Mouse (Mus musculus) erythroblast, adult 5-6 weeks (primary cell): Measurements from ENCODE around the gene Acap2. TPM values are rescaled to one million over a fixed set of nuclear protein-coding genes. Genes with fewer than 3 reads are reported as not detected.

Experiments used
- ATAC-seq: replicated peaks from 2 replicates; pipeline ENCODE4 v1.8.0; 2016; ENCODE audit warnings: moderate number of reproducible peaks, mild to moderate bottlenecking, moderate TSS enrichment, inconsistent platforms; ENCODE audit not compliant: poor library complexity, low FRiP score, severe bottlenecking
- total RNA-seq, 2 experiments: library from RNA; stranded (forward) in 1 of 2; stranded (reverse) in 1 of 2; fragments of 150-400 nt in 1 of 2; fragments of 200-764, 138-1000 nt in 1 of 2; gene quantifications; 2 replicates each; pipeline versions ENCODE4 v1.2.3 to v1.2.4; 2015 to 2017; ENCODE audit warnings: low replicate concordance in 2 of 2

The Acap2 gene
- total RNA-seq, 2 experiments from 2014 or later: 6.9 to 23.1 TPM

- no peak for ATAC-seq
Measured at GRCm38 (mm10) chr16:31209911-31210310, 8.9 kb upstream of the Acap2 start.

GRCm38 (mm10) chr16:31205726-31206125, 4.7 kb upstream of the Acap2 start:
- no peak for ATAC-seq

- no peak for ATAC-seq
Measured at GRCm38 (mm10) chr16:31205187-31205586, 4.1 kb upstream of the Acap2 start.

- no peak for ATAC-seq
Measured at GRCm38 (mm10) chr16:31204216-31204615, 3.2 kb upstream of the Acap2 start.

GRCm38 (mm10) chr16:31201704-31202103, 659 bp upstream of the Acap2 start:
- no peak for ATAC-seq

- 0 out of 2 replicates have a peak, but pooled peaks have one; percentile 19 for ATAC-seq
Measured at GRCm38 (mm10) chr16:31199926-31200789, 887 bp downstream of the Acap2 start.

GRCm38 (mm10) chr16:31199591-31199925, 1.5 kb downstream of the Acap2 start:
- ATAC-seq: no peak

- ATAC-seq: no peak
Measured at GRCm38 (mm10) chr16:31196971-31197370, 4.1 kb downstream of the Acap2 start.

GRCm38 (mm10) chr16:31192526-31192925, 8.5 kb downstream of the Acap2 start:
- ATAC-seq: no peak

- no peak for ATAC-seq
Measured at GRCm38 (mm10) chr16:31191818-31192217, 9.2 kb downstream of the Acap2 start.

GRCm38 (mm10) chr16:31190426-31190825, 10.6 kb downstream of the Acap2 start:
- no peak for ATAC-seq

GRCm38 (mm10) chr16:31189291-31189690, 11.8 kb downstream of the Acap2 start:
- no peak for ATAC-seq

- no peak for ATAC-seq
Measured at GRCm38 (mm10) chr16:31188799-31189198, 12.2 kb downstream of the Acap2 start.

GRCm38 (mm10) chr16:31188270-31188669, 12.8 kb downstream of the Acap2 start:
- no peak for ATAC-seq

- ATAC-seq: no peak
Measured at GRCm38 (mm10) chr16:31187192-31187591, 13.9 kb downstream of the Acap2 start.

GRCm38 (mm10) chr16:31185757-31186156, 15.3 kb downstream of the Acap2 start:
- ATAC-seq: no peak

GRCm38 (mm10) chr16:31184727-31185126, 16.3 kb downstream of the Acap2 start:
- no peak for ATAC-seq

- ATAC-seq: no peak
Measured at GRCm38 (mm10) chr16:31182576-31182975, 18.5 kb downstream of the Acap2 start.

GRCm38 (mm10) chr16:31180843-31181242, 20.2 kb downstream of the Acap2 start:
- ATAC-seq: no peak

GRCm38 (mm10) chr16:31179384-31179783, 21.7 kb downstream of the Acap2 start:
- ATAC-seq: no peak

GRCm38 (mm10) chr16:31174880-31175638, 26.0 kb downstream of the Acap2 start:
- ATAC-seq: no peak
